Mouse (Mus musculus) cerebellum, postnatal 14 days (tissue): ENCODE measurements at regions not wholly inside any gene's neighbourhood (a gene's known extent, or its start where the extent isn't known, plus 50 kb on each side); places are given as distances from the start of the nearest gene placed in this dataset.
A peak's percentile ranks its signal among the peaks of the same experiment; 100 is the strongest.

Experiments used
- DNase-seq, 2 experiments: peaks; one replicate each; pipeline ENCODE4 v3.0.0; 2021; ENCODE audit warnings: mixed read lengths in 2 of 2

DNA sequence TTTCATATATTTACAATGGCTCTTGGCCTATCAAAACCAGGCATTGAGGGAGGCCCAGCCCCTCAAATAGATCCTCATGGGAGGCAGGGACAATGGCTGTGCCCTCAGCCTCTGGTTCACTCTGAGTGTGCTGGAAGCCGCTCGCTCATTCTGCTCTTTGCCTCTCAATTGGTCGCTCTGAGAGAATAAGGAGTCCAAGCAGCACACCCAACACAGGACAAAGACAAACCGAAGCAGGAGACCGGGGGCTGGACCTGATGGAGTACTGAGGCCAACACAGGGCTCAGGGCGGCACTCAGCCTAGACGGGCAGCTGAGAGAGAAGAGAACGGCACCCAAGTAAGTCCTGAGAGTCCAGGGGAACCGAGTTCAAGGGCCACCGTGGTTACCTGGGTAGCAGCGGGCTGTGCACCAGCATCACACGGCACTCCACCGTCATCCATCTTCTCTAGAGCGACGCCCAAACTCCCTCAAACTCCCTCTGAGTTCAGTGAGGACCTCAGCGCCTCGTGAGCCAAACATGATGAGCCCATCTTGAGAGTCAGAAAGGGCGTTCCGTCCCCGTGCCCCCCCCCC lies 145.8 kb downstream of the Setd4 start:
- no peak for DNase-seq

DNA sequence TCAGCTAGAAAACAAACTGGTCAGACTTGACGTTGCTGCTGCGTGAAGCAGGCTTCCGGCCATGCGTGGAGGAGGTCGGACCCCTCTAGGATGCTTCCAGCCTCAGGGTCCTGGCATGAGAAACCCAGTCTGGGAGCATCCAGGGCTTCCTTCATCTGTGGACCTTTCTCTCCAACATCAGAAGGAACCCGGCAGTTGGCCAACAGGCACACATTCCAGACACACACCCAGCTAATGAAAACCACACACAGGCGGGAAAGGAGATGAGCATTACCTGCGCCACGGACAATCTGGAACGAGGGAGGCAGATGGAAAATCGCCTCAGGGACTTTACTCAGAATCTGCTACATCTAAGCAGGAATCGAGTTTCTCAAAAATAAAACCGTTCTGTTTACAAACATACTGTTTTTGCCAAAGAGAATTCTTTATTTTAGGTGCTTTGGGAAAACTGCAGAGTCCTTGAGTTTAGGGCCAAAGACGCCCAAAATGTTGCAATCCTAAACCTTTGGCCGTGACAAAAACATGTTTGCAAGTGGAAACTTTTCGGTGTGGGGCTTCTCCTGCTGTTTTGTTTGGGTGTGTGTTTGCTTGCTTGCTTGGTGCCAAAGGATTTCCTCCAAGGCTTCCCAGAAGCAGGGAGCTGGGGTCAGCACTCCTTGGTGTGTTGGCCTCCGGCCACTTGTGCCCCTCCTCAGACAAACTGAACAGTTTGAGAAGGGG lies 147.0 kb downstream of the Setd4 start:
- DNase-seq, result peak; percentile 20 to 36

DNA sequence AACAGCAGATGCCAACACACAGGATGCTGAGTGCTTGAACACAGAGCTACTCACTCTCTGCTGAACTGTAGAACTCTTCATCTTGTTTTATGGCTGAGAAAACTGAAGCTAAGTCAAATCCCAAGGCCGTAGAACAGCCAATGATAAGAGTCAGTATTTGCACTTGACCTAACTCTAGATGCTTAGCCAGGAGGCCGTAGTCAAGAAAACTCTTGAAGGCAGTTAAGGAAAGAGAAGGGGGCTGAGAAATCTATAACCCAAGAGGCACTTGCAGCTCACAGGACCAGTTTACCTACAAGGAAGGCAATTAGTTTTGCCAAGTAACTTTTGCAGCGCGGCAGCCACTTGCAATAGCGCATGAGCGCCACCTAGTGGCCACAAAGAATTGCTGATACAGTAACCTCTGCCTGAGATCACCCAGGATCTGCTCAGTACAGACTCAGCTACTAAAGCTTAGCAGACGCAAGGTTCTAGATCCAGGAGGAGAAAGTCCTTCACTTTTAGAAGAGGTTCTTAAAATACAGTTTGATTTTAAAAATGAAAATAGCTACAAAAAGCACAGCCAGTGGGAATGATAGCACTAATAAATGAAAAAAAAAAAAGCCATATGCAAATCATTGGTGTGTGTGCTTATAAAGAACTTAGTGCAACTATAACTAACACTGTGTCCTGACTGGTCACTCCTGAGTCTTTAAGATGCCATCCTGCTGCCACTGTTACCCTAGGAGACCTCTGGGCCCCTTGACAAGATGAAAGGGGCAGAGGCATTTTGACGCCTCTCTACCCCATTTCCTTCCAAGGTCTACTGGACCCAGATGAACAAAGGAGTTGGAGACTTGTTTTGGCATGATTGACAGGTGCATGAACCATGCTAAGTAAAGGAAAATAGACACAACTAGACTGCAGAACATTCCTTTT lies 149.5 kb downstream of the Setd4 start:
- DNase-seq, result peak; percentile 88 to 92

DNA sequence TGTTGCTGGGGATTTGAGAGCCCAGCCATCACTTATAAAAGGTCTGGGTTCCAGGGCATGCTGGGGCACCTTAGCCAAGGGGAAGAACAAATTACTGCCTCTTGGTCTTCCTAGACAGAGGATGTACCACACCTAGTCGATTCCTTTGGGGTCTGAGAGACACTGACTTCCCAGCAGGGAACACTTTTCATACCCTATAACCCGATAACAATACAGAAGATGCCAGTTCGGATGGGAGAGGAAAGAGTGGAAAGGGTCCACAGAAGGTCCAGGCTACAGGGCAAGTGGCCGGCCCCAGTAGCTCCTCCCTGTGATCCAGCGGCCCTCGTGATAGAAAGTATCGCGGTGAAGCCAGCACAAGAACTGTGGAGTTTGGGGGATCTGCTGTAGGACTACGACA lies 150.8 kb downstream of the Setd4 start:
- no peak for DNase-seq

DNA sequence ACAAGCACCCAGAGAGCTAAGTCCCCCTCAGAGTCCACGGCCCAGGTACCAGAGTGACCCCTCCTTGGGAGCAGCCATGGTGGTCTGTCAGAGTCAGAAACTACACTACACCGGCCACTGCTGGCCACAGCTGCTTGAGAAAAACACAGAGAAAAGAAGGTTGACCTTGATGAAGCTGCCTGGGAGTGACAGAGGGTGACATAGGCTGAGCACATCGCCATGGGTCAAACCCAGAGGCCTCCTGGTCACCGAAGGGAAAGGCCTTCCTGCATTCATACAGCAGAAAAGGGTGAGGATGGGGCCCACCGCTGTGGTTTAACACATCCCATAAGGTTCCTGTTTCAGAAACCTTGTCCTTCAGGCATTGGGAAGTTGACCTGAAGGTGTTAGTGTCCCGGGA lies 153.0 kb downstream of the Setd4 start:
- no peak for DNase-seq

DNA sequence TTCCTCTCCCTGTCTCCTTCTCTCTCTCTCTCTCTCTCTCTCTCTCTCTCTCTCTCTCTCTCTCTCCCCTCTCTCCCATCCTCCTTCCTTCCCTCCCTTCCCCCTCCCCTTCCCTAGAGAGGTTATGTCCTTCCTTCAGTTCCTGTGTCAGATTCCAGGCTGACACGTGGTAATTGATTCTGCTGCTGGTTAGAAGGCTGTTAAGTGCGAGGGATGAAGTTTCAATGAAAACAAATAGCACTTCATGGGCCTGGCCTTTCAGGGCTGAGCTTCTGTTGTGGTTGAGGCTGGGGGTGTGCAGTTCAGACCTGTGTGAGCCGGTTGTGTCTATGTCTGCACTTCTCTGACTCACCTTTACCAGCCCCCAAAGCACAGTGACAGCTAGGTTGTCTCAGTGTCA lies 153.9 kb downstream of the Setd4 start:
- no peak for DNase-seq

- no peak for DNase-seq
Measured at GRCm38 (mm10) chr16:93448124-93448523, 155.7 kb downstream of the Setd4 start.

DNA sequence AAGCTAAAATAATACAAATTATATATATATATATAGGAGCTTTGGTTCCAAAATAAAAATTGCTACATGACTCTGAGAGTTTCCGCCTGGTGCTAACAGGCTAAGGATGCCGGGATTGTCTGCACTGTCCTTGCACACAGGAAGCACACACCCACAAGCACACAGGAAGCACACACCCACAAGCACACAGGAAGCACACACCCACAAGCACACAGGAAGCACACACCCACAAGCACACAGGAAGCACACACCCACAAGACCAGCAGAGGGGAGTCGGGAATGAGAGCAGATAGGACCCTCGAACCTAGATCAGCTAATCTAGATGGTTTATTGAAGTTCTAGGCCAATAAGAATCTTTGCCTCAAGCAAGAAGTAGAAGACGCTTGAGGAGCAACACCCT lies 156.9 kb downstream of the Setd4 start:
- no peak for DNase-seq

- DNase-seq, result no peak
Measured at GRCm38 (mm10) chr16:93446206-93446605, 157.7 kb downstream of the Setd4 start.

GRCm38 (mm10) chr16:93442837-93443236 lies 161.0 kb downstream of the Setd4 start:
- DNase-seq, result peak; percentile 45 to 59

DNA sequence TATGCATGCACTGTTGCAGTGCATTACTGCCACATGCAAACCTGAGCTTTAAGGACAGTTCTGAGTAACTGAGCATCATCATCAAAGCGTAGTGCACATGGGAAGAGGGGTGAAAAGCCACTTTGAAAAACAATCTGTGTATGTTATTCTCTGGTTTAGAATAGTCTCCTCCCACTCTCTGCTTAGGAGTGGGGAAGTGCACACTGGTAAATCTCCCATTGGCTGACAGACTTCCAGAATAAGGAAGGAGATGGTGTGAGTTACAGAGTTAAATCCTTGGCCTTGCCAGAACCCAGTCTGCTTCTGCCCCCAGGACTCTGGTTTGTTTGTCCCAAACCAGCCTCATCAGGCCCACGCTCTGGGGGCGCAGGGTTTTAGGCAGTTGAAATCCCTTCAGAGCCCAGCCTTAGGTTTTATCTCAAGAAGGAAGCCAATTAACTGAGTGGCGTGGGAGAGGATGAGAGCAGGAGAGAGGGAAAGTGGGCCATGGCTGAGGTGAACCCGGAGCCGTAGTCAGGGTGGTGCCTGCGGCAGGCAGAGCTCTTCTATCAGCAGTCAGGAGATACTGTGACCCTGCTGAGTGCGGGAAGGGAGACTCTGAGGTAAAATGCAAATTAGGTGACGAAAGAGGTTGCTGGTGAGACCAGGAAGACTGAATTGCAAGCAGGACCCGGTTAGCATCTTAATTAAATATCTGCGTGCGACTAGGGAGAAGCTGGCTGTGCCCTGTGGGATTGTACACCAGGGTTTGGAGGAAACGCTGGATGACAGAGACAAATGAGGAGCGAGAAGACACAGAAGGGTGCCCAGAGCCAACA lies 166.0 kb downstream of the Setd4 start:
- no peak for DNase-seq

GRCm38 (mm10) chr16:93436732-93437131 lies 167.1 kb downstream of the Setd4 start:
- DNase-seq, result no peak

DNA sequence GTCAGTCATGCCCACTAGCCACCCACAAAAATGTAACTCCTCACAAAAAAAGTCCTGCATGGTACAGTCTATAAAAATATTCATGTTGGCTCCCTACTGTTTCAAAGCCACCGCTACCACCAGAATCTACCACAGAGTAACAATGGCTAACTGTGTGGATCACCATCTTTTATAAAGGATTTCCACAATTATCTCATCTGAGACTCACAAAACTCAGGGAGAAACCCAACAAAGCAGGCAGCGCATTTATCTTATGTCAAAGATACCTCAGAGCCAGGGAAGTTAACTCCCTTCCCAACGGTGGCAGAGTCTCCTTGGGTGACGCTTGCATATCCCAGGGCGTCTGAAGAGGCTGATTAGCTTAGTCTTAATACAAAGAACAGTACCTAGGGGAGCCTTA lies 172.5 kb downstream of the Setd4 start:
- no peak for DNase-seq

DNA sequence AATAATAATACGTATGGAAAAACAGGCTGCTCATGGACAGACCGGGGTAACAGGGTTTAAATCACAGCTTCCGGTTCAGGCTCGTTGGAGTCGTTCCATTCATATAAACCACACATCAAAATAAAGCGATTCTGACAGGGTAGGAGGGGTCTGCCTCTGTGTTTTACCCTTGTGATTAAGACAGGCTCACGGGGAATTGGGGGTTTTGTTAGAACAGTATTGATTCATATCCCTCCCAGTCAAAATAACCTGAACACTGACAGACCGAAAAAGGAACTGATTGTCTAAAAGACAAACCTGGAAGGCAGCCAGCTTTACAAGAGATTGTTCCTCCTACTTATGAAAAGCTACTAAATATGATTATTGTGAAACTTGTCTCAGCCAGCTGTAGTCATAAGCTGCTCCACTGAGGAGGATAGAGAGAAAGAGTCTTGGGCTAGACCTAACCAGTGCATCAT lies 174.5 kb downstream of the Setd4 start:
- no peak for DNase-seq

DNA sequence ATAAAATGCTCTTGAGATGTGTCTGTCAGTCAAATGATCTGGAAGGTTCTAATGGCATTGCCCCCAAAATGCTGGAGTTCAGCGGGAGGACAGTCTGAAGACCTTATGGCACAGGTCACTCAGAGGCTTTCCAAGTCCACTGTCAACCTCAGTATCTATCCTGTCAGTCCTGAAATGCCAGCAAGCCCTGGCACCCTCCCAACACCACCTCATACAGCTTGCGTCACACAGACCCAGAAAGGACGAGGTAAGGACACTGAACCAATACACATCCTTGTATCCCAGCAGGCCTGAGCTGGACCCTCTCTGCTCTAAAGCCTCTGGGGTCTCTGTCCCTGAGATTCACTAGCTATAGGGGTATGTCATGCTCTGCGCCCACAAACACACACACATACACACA lies 176.6 kb downstream of the Setd4 start:
- peak in 1 of 2 experiments; percentile 36 for DNase-seq

DNA sequence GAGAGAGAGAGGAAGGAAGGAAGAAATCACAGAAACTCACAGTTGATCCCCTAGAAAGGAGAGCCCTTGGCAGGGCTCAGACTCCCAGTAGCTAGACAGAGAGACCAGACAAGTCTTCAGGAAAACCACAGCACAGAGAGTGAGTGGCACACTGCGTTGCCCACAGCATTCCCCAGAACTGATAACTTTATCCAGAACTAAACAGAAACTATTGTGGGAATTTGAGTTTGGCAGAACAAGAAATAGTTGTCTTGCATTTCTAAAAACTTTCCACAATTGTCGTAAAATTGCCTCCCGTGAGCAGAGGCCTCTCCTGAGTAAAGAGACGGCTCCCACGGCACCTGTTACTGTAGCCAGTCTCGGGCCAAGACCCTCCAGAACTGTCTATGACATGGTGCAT lies 178.1 kb downstream of the Setd4 start:
- no peak for DNase-seq

GRCm38 (mm10) chr16:93423174-93423573 lies 180.7 kb downstream of the Setd4 start:
- no peak for DNase-seq

DNA sequence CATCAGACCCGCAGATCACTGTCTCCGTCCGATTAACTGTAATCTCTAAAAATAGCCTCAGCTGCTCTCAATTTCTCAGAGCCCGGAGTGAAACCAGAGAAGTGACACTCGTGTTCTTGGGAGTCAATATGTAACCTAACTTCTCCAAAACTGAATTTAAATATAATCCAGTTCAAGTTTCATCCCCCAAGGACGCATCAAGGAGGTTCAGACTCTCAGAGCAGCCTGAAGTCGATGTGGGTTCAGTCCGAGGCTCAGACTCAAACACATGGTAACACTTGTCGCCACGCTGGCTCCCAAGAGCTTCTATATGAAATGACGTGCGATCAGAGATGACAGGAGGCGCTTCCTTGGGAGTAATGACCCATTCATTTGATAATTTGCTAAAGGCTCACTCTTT lies 181.6 kb downstream of the Setd4 start:
- no peak for DNase-seq

GRCm38 (mm10) chr16:93418246-93418645 lies 185.6 kb downstream of the Setd4 start:
- DNase-seq, result peak; percentile 18 to 21

DNA sequence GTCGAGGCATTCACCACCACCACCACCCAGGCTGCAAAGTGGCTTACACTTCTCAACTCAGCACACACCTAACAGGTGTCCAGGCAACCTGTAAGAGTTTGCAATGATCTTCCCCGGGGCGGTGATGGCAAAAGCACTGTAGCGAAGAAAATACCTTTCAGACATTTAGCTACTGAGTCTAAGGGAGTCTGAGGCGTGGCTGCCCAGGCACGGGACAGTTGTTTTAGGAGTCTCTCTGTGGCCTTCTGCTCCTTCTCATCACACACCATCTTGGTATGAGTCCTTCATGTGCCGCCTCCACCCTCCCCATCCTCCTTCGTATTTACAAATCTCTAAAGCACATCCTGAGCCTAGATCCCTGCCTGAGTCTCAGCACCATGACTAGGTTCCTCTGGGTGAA lies 186.0 kb downstream of the Setd4 start:
- no peak for DNase-seq

- no peak for DNase-seq
Measured at GRCm38 (mm10) chr16:93392024-93392675, 211.7 kb downstream of the Setd4 start.

DNA sequence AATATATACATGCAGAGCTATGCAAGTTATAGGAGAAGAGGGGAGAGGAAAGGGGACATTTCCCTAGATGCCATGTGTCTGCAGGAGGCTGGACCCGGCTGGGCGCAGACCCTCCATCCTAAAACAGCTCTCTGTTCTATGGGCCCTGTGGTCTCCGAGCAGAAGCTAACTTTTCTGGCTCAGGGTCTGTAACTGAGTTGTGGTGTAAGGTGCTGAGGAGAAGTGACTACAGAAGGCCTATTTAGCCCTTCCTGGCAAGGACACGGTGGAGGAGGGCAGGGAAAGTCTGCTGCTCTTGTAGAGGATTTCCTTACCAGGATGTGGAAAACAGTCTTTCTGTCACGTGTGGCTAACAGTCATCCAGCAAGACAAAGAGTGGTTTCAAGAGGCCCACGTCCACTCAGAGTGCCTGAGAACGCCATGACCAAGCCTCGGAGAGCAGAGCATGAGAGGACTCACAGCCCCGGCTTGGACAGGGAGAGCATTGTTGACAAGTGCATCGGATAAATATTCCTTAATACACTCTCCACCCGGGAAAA lies 216.2 kb downstream of the Setd4 start:
- no peak for DNase-seq
